Mouse (Mus musculus) embryonic facial prominence, embryonic 13.5 days (tissue): ENCODE results near the gene Ppdpf. TPM values are rescaled to one million over a fixed set of nuclear protein-coding genes. Genes with fewer than 3 reads are reported as not detected.
A peak's percentile ranks its signal among the peaks of the same experiment; 100 is the strongest.

Experiments used
- ATAC-seq: fragments of 200-750 bp; cut with Nextera tagmentation; 2 replicates; pipeline ENCODE4 v1.8.0; 2017; ENCODE audit warnings: low read depth; ENCODE audit not compliant: insufficient number of reproducible peaks, insufficient read depth, low FRiP score, low TSS enrichment
- H3K27ac ChIP-seq: fragments of 300-500 bp; sonication (generic); 2 replicates; pipeline ENCODE4 v1.5.1; 2015; ENCODE audit warnings: moderate library complexity, mild to moderate bottlenecking, inconsistent platforms
- H3K27me3 ChIP-seq: fragments of 300-500 bp; sonication (generic); 2 replicates; pipeline ENCODE4 v1.6.1; 2015; ENCODE audit warnings: mild to moderate bottlenecking, inconsistent platforms
- H3K36me3 ChIP-seq: fragments of 300-500 bp; sonication (generic); 2 replicates; pipeline ENCODE4 v1.6.1; 2015; ENCODE audit warnings: mild to moderate bottlenecking, inconsistent platforms
- H3K4me1 ChIP-seq: fragments of 300-500 bp; sonication (generic); 2 replicates; pipeline ENCODE4 v1.6.1; 2015; ENCODE audit warnings: inconsistent platforms
- H3K4me2 ChIP-seq: fragments of 300-500 bp; sonication (generic); 2 replicates; pipeline ENCODE4 v1.6.1; 2015; ENCODE audit warnings: moderate library complexity, mild to moderate bottlenecking, inconsistent platforms
- H3K4me3 ChIP-seq: fragments of 300-500 bp; sonication (generic); 2 replicates; pipeline ENCODE4 v1.5.1; 2015; ENCODE audit warnings: mild to moderate bottlenecking, inconsistent platforms
- H3K9ac ChIP-seq: fragments of 300-500 bp; sonication (generic); 2 replicates; pipeline ENCODE4 v1.6.1; 2015; ENCODE audit warnings: mild to moderate bottlenecking, inconsistent platforms
- H3K9me3 ChIP-seq: fragments of 300-500 bp; sonication (generic); 2 replicates; pipeline ENCODE4 v1.6.1; 2016; ENCODE audit warnings: inconsistent platforms
- WGBS: fragments of 180-500 bp; shearing (Covaris S2); methylation state at CpG from one replicate; pipeline ENCODE4 v1.1.7; 2015; ENCODE audit warnings: mixed read lengths; 5-methylcytosine and 5-hydroxymethylcytosine counted together
- polyA plus RNA-seq: library from polyadenylated mRNA; unstranded; fragments of >200 nt; fragmentation: Nextera tagmentation; extraction: Ambion mirVana; gene quantifications from 2 replicates; pipeline ENCODE4 v1.2.1, GENCODE M21; 2015

The Ppdpf gene
- polyA plus RNA-seq = 327 and 423 TPM in 2 replicates

DNA sequence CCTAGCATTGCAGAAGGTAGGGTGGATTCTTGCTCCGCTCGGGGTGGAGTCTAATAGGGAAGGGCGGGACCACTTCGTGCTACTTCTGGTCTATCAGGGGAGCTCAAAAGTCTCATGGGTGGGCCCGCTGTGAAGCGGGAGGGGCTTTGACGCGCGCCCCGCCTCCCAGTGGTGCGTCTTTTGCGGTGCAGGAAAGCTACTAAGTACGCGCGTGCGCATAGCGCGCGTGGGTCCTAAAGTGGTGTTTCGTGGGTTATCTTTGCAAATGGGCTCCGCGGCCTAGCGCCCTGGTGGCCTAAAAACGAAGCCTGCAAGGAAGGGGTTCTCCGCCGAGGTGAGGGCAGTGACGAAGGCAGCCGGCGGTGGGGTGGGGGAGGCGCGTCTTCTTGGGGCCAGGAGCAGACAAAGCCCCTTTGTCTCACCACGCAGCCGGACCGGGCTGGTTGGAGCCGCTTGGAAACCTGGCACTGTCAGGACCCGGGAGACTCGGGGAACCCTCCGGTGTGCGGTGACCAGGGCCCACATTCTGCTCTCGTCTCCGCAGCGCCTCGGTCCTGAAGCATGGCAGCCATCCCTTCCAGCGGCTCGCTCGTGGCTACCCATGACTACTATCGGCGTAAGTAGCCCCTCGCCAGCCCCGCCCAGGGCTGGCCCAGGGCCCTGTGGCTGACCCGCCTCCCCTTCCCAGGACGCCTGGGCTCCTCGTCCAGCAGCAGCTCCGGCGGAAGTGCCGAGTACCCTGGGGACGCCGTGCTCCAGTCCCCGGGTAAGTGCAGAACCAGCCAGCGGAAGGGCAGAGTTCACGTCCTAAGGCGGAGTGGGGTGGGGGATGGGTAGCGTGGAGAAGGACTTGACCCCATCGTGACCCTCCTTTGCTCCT lies at the start of gene Ppdpf:
Gene Ppdpf (plus strand): TSS at position 127 of the 880 bp plus-strand sequence.
- Histone ChIP-seq H3K4me2 (peak within 1 kb of the TSS; percentile 75), H3K27me3 (no peaks in the 10 kb centered on the region), H3K4me1 (peaks cover 9% of the 10 kb centered on the region), H3K36me3 (peaks cover 9% of the 10 kb centered on the region), H3K9ac (peak within 1 kb of the TSS; percentile 96), H3K27ac (peak within 1 kb of the TSS; percentile 96), H3K4me3 (peak within 1 kb of the TSS; percentile 73), H3K9me3 (no peaks in the 10 kb centered on the region)
- peak; percentile 95 for ATAC-seq
- WGBS = under 1% methylated on average over 64 of the region's 64 CpGs

DNA sequence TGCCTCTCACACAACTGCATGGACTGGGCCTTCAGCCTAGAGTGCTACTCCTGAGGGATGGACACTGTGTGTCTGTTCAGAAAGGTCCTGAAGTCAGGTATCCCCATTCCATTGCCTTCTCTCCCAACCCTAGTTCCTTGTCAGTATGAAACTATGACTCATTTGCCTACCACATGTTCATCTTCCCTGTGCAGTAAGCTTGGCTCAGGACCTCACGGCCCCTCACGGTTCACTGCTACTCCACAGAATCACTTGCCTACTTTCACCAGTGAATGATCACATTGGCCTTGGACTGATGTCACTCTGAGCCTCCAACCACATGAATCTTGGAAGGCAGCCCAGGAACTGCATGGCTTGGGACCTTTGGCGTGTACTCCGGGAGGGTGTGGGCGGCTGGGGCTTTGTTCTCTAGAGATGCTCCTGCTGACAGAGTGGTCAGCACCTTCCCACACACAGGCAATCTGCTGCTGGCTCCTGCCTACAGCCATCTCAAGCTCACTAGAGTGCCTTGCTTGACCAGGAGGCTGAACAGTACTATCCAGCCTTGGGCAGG lies 47.3 kb upstream of the Ppdpf start:
- Histone ChIP-seq H3K4me1 (peaks cover 2% of the 10 kb centered on the region), H3K36me3 (no peaks in the 10 kb centered on the region), H3K4me3 (no peak overlapping the region), H3K4me2 (no peak overlapping the region), H3K27me3 (peaks cover 62% of the 10 kb centered on the region), H3K27ac (no peak overlapping the region), H3K9me3 (no peaks in the 10 kb centered on the region), H3K9ac (no peak overlapping the region)
- ATAC-seq = no peak
- 91% methylated on average over 5 of the region's 5 CpGs for WGBS

DNA sequence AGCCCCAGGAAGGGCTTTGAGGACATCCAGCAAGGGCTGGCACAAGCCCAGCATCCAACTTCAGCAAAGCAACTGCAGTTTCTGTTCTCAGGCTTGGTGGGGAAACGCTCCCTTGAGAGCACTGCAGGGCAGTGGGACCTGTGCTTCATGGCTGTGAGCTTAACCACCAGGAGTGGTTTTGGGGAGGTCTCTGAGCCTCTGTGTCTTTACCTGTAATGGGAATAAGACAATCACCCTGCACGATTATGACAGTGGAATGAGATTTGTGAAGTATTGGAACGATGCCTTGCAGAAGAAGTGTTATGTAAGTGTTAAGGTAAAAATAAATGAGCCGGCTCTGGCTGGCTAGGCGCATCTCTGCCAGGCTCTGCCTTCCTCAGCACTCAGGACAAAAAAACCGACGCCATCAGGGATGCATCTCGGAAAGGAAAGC lies 44.3 kb upstream of the Ppdpf start:
- peaks cover 64% of the 10 kb centered on the region for H3K27me3 ChIP-seq

DNA sequence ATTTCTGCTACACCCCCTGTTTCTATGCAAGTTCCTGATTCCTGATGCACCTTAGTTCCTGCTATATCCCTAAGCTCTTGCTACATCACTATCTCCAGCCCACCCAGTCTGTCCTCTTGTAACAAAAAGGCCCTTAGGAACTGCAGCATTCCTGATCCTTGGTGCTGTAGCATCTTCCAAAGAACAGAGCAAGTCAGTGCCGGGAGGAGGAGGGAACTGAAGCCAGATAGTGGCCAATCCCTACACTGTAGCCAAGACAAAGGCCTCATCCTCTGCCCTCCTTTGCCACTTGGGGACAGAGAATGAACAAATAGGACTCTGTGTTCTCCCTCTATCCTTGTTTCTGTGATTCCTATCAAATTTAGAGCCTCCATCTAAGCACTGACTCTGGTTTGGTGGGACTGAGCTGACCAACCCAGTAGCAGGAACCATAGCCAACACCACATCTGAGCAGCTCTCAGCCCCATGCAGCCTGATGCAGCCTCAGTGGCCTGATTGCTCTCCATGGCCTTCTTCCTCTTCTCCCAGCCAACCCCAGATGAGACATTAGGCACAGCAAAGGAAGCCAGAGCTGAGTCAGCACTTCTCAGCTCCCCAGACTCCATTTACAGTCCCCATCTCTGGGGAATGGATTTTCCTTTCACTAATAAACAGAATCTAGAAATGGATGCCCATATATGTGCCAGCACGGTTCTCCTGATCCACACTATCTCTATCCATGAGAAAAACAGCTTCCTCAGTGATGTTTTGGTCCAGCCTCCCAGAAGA lies 43.4 kb upstream of the Ppdpf start:
- peaks cover 66% of the 10 kb centered on the region for H3K27me3 ChIP-seq
- no peaks in the 10 kb centered on the region for H3K36me3 ChIP-seq

More for the DNA sequence above, 44.3 kb upstream of the Ppdpf start:
- Histone ChIP-seq H3K4me1 (peaks cover 5% of the 10 kb centered on the region; the same call in 1 of the 2 replicates), H3K9ac (no peak overlapping the region), H3K4me3 (no peak overlapping the region), H3K9me3 (no peaks in the 10 kb centered on the region), H3K36me3 (no peaks in the 10 kb centered on the region), H3K27ac (no peak overlapping the region), H3K4me2 (no peak overlapping the region)
- WGBS = 60% methylated on average over 8 of the region's 8 CpGs
- ATAC-seq = no peak

DNA sequence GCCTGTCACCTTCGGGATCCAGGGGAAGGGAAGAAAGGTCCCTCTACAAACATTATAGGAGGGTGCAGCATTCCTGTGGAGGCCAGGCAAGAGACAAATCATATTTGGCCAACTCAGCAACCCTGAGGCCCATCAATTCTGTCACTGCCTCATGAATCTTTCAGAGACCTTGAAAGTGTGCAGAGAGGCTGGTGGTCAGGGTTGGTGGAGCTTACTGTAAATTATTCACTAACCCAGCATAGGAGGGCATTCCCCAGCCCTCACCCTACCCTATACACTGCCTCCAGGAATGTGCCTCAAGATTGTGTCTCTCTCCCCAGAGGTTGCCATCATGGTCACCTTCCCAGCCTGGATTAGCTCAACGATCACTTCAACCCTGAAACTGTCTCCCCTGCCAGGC lies 42.4 kb upstream of the Ppdpf start:
- Histone ChIP-seq H3K9ac (no peak overlapping the region), H3K36me3 (no peaks in the 10 kb centered on the region), H3K9me3 (no peaks in the 10 kb centered on the region), H3K4me3 (no peak overlapping the region), H3K27me3 (peaks cover 70% of the 10 kb centered on the region), H3K4me2 (no peak overlapping the region), H3K4me1 (peaks cover 11% of the 10 kb centered on the region), H3K27ac (no peak overlapping the region)
- ATAC-seq = no peak
- 85% methylated on average over 2 of the region's 2 CpGs for WGBS

More for the DNA sequence above, 43.4 kb upstream of the Ppdpf start:
- ATAC-seq = no peak
- H3K9ac ChIP-seq = no peak overlapping the region
- H3K4me2 ChIP-seq = no peak overlapping the region
- no peaks in the 10 kb centered on the region for H3K9me3 ChIP-seq
- H3K4me1 ChIP-seq = peaks cover 11% of the 10 kb centered on the region
- WGBS = 66% methylated on average over 2 of the region's 2 CpGs
- H3K4me3 ChIP-seq = no peak overlapping the region
- no peak overlapping the region for H3K27ac ChIP-seq

DNA sequence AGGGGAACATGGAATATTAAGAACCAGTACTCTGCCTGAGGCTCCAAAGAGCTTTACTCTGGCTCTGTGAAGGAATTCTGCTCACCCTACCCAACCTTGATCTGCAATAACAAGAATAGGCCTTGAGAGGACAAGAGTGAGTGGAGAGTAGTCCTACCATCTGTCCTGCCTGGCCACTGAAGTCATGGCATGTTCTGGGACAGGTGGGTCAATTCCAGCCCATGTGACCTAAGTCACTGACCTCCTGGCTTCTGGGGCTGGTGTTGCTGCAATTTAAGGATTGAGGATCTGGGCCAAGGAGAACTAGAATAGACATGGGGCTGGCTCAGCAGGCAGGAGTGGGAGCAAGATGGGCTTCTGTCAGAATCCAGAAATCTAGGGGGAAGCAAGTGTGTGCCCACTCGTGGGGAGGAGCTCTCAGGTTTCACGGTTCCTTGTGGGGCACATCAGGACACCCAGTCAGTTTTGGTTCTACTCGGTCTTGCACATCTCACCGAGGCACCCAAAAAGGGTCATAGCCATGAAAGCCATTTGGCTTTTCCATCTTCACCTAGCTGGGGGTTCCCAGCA lies 40.0 kb upstream of the Ppdpf start:
- Histone ChIP-seq H3K36me3 (no peaks in the 10 kb centered on the region), H3K4me3 (peak overlapping the region; percentile 49; the same call in 1 of the 2 replicates), H3K27me3 (peaks cover 90% of the 10 kb centered on the region), H3K27ac (no peak overlapping the region), H3K9ac (no peak overlapping the region), H3K4me2 (peak overlapping the region; percentile 93), H3K4me1 (peaks cover 11% of the 10 kb centered on the region), H3K9me3 (no peaks in the 10 kb centered on the region)
- no peak for ATAC-seq
- 53% methylated on average over 4 of the region's 4 CpGs for WGBS

DNA sequence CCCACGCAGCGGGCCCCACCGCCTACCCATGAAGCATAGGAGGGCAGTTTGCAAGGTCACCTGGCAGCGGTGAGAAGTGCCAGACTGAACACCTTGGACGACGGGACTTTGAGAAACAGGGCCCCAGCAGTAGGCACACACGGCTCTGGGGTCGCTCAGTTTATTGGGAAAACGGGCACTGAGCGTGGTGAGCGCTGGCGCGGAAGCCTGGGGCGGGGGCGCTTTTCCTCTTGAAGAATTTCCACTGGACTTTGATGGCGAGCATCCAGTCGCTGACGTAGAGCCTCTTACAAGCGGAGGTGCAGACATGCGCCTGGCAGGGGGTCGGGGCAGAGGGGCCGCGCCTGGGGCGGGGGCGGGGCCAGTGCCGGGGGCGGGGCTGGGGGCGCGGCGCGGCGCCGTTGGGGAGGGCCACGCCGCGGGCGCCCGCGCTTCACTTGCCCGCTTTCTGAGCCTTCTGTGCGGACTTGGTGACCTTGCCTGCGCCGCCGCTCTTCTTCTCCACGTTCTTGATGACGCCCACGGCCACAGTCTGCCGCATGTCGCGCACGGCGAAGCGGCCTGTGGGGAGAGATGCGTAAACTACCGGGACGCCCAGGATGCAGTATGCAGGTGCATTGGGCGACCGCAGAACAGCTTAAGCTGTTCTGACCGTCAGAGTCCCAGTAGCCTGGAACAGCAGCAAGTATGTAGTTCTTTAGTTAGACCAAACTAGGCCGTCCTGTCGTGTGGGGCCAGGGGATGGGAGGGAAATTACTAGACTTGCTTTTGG lies 39.3 kb upstream of the Ppdpf start:
- WGBS = under 1% methylated on average over 59 of the region's 61 CpGs
- no peaks in the 10 kb centered on the region for H3K9me3 ChIP-seq
- H3K4me1 ChIP-seq = peaks cover 11% of the 10 kb centered on the region
- peak overlapping the region; percentile 49 for H3K4me3 ChIP-seq
- ATAC-seq = no peak
- H3K36me3 ChIP-seq = no peaks in the 10 kb centered on the region
- peaks cover 92% of the 10 kb centered on the region for H3K27me3 ChIP-seq
- H3K27ac ChIP-seq = no peak overlapping the region
- peak overlapping the region; percentile 93 for H3K4me2 ChIP-seq
- H3K9ac ChIP-seq = peak overlapping the region; percentile 53

DNA sequence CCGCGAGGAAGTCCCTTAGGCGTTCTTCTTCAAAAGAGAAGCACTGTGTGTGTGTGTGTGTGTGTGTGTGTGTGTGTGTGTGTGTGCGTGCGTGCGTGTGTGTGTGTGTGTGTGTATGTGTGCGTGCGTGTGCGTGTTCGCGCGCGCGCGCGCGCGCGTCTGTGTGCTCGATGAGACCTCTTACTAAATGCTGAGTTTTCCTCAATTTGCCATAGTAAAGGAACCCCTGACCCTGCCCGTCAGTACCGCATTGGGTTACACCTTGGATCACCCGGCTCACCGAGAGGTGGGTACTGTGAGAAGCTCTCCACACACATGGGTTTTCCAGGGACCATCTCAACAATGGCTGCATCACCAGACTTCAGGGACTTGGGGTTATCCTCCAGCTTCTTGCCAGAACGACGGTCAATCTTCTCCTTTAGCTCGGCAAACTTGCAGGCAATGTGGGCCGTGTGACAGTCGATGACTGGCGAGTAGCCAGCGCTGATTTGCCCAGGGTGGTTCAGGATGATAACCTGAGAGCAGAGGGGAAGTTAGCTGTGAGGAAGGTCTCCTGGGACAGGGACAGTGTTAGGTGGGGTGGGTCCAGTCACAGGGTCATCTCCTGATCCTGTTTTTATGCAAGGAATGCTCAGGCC lies 38.6 kb upstream of the Ppdpf start:
- ATAC-seq = no peak
- H3K4me3 ChIP-seq = peak overlapping the region; percentile 49
- H3K36me3 ChIP-seq = no peaks in the 10 kb centered on the region
- peaks cover 11% of the 10 kb centered on the region for H3K4me1 ChIP-seq
- H3K9me3 ChIP-seq = no peaks in the 10 kb centered on the region
- H3K4me2 ChIP-seq = peak overlapping the region; percentile 93
- WGBS = 18% methylated on average over 25 of the region's 31 CpGs
- no peak overlapping the region for H3K27ac ChIP-seq
- peaks cover 93% of the 10 kb centered on the region for H3K27me3 ChIP-seq
- H3K9ac ChIP-seq = no peak overlapping the region; the same call in 1 of the 2 replicates

DNA sequence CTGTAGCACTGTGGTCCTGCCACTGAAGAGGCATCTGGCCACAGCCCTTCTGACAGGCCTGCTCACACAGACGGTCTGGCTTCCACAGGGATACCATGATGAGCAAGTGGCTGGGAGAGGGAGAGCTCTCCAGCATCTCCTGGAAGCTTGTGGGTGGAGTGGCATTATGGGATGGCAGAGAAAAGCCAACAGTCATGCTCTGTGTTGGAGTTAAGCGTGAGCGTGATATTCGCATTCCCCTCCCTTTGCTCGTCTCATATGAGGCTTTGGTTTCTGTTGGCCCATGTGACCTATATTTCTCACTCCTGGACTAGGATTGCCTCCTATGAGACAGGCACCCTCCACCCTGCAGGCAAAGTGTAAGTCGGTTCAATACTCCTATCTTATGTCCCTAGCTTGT lies 36.8 kb upstream of the Ppdpf start:
- Histone ChIP-seq H3K27ac (no peak overlapping the region), H3K36me3 (no peaks in the 10 kb centered on the region), H3K9me3 (no peaks in the 10 kb centered on the region), H3K9ac (no peak overlapping the region), H3K4me2 (no peak overlapping the region), H3K4me3 (no peak overlapping the region), H3K27me3 (peaks cover 95% of the 10 kb centered on the region), H3K4me1 (peaks cover 11% of the 10 kb centered on the region)
- WGBS = 73% methylated on average over 6 of the region's 6 CpGs
- no peak for ATAC-seq

DNA sequence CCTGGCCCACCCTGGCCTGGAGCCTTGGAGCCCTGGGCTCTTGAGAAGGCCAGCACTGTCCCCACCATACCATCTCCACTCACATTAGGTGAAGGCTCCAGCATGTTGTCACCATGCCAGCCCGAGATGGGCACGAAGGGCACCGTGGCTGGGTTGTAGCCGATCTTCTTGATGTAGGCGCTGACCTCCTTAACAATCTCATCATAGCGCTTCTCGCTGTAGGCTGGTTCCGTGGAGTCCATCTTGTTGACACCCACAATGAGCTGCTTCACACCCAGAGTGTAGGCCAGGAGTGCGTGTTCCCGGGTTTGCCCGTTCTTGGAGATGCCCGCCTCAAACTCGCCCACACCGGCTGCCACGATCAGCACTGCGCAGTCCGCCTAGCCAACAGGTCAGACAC lies 34.3 kb upstream of the Ppdpf start:
- ATAC-seq = no peak
- Histone ChIP-seq H3K4me2 (no peak overlapping the region), H3K4me1 (peaks cover 14% of the 10 kb centered on the region), H3K36me3 (no peaks in the 10 kb centered on the region), H3K9ac (no peak overlapping the region), H3K9me3 (no peaks in the 10 kb centered on the region), H3K4me3 (no peak overlapping the region), H3K27me3 (peaks cover 96% of the 10 kb centered on the region), H3K27ac (no peak overlapping the region)
- WGBS = 95% methylated on average over 17 of the region's 17 CpGs
